Mouse (Mus musculus) mouse embryonic stem cell (cell line): ENCODE data around the gene Tdg.

ENCODE experiments used
- in situ Hi-C, 2 experiments: fragments of 300-500 bp; cut with MboI; formaldehyde crosslinking; loops; 1 replicate in 1 of 2; 3 replicates in 1 of 2; pipeline ENCODE4 v1.14.3; 2019 to 2020; ENCODE audit warnings: low sequenced_read_pairs in 2 of 2, low pct_unique_long_range_greater_than_20kb in 1 of 2, mixed read lengths in 1 of 2; ENCODE audit not compliant: unreplicated experiment in 1 of 2

The Tdg gene

DNA sequence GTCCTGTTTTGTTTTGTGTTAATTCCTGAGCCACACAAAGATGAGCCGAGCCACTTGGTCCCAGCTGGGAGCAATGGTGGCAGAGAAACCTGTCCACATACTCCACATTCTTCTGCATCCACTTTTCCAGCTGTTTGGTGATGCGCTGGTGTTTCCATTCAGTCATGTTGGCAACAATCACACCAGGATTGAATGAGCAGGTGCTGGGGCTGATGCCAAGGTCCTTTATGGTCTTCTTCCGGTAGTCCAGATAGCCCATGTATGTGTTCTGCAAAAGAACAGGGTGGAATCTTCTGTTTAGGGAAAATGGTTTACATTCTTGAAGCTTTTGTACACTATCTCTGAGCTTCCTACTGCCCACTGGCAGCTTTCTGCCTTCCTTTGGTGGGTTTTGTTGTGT is 25.0 kb downstream of the Tdg start:
- in situ Hi-C loops: no loop called here

DNA sequence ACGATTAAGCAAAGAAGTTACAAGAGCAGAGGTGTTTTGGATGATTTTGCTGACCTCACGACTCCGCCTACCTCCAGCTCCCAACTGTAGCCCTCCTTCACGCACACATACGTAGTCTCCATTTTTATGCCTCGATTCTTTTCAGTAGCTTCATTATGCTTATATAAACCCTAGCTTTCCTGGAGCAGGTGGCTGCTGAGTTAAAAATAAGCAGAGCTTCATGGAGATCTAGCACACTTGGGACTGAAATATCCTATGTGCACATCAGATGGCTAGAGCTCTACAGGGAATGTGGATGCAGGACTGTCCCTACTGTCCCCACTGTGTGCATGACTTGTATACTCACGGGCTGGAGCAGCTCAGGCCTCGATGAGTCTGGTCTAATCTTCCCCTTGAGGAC is 32.2 kb downstream of the Tdg start:
- in situ Hi-C loops: loop anchor here (10.0 kb wide), 2 partner anchors 133 to 243 kb away; no protein-coding TSS in a partner anchor

GRCm38 (mm10) chr10:82662267-82662990 is 32.8 kb downstream of the Tdg start:
- in situ Hi-C loops: loop anchor here (10.0 kb wide), 2 partner anchors 132 to 242 kb away; no protein-coding TSS in a partner anchor

DNA sequence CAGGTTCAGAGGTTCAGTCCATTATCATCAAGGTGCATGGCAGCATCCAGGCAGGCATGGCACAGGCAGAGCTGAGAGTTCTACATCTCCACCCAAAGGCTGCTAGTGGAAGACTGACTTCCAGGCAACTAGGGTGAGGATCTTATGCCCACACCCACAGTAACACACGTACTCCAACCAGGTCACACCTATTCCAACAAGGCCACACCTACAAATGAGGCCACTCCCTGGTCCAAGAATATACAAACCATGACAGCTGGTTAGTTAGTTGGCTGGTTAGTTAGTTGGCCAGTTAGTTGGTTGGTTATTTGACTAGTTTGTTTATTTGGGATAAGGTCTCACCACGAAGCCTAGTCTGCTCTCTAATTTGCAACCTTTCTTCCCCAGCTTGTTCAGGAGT is 33.7 kb downstream of the Tdg start:
- in situ Hi-C loops: loop anchor here (10.0 kb wide), 2 partner anchors 132 to 242 kb away; no protein-coding TSS in a partner anchor

DNA sequence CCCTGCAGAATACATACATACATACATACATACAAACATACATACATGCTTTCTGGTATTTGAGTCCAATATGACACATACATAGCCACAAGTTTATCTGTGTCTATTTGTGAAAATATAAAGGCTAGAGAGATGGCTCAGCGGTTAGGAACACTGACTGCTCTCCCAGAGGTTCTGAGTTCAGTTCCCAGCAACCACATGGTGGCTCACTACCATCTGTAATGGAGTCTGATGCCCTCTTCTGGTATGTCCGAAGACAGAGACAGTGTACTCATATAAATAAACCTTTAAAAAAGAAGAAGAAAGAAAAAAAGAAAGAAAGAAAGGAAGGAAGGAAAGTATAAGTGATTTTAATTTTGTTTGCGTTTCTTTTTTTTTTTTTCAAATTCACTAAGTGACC is 36.3 kb downstream of the Tdg start:
- in situ Hi-C loops: loop anchor here (5.0 to 10.0 kb wide), 3 partner anchors 126 to 239 kb away; no protein-coding TSS in a partner anchor

DNA sequence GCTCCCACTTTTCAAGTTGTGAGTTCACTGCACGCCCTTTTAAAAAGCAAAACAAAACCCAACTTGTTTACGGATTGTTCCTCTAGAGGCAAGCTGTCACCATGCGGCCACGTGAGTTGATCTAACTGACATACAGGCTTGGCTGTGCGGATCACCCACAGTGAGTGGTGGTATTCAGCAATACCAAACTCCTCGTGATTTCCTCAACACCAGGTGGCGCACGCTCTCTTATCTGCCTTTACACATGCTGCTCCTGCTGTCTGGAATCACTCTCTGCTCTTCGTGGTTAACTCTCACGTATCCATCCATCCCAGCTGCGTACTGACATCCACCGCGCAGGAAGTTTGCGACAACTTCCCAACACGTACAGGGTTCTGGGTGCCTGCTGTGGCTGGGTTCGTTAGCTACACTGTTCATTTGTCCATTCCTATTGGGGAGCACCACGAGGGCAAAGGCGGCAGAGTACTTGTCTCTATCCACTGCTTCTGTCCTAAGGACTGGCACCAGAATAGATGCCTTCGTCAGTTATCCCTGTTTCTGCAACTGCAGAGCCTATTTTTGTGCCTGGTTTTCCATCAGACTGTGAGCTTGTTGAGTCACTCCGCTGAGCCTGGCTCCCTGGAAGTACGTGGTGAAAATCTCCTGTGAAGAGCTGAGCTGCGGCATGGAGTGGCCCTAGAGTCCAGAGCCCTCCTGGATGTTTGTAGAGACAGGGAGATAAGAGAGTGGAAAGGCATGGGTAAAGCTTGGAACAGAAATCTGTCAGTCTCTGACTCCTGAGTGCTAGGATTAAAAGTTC is 37.0 kb downstream of the Tdg start:
- in situ Hi-C loops: loop anchor here (5.0 to 10.0 kb wide), 3 partner anchors 126 to 238 kb away; no protein-coding TSS in a partner anchor

DNA sequence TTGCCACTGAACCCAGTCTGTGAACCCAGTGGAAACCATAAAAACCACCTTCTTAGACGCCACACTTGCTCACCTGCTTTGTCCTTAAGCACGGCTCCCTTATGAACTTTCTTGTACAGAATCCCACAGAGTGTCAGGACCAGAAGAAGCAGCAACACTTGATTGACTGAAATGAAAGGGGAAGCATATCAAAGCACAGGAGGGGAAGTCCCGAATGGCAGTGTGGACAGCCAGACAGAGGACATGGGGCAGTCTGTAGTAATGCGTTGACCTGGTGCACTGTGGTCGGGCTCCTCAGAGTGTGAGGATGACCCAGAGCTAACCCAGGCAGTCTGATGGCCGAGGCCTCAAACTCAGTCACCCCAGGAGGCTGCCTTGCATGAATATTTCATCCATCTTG is 40.6 kb downstream of the Tdg start:
- in situ Hi-C loops: no loop called here

DNA sequence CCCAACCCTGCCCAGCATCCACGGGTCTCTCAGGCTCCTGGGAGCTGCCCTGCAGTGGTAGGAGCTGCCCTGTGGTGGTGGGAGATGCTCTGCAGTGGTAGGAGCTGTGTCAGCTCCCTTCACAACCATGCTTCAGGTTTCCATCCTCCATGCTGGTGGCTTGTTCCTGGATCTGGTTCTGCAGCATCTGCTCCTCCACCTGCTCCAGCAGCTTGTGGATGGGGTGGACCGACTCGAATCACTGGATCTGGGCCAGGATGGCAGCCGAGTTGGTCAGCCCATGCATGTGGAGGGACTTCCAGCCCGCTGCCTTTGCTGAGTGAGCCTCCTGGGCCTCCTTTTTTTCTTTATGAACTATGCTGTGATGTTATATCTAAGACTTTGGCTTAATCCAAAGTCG is 47.3 kb downstream of the Tdg start:
- in situ Hi-C loops: no loop called here

DNA sequence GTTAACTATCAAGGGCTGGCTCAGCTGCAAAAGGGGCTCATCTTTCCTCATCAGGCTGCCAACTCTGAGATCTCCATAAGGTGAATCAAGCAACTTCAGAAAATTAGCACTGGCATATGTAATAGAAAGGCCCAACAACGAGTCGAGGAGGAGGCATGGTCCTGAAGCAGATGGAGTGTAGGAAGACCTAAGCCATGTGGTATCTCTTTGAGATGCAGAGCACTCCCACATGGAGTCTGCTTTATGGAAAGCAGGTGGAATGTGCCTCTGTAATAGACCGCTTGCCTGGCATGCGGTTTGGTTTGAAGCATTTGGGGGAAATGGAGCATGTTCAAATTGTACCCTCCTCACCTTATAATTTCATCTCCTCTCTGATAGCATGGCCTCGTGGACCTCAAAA is 51.1 kb downstream of the Tdg start:
- in situ Hi-C loops: no loop called here

GRCm38 (mm10) chr10:82681639-82682038 is 52.0 kb downstream of the Tdg start:
- in situ Hi-C loops: no loop called here

DNA sequence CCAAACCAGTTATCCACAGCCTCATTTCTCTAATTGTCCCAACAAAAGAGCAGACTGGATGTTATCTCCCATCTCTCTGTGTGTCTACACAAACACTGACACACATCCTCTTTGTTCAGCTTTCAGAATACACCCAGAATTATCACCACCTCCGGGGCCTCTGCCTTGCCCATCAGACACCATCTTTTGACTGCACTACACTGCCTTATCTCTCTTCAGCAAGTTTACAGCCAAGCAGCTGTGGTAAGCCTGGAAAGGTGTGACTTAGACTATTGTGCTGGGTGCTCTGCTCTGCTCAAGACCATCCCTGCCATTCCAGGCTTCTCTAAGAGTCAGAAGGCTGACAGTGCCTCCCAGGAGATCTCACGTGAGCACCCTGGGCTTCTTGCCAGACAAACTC is 55.8 kb downstream of the Tdg start:
- in situ Hi-C loops: no loop called here

DNA sequence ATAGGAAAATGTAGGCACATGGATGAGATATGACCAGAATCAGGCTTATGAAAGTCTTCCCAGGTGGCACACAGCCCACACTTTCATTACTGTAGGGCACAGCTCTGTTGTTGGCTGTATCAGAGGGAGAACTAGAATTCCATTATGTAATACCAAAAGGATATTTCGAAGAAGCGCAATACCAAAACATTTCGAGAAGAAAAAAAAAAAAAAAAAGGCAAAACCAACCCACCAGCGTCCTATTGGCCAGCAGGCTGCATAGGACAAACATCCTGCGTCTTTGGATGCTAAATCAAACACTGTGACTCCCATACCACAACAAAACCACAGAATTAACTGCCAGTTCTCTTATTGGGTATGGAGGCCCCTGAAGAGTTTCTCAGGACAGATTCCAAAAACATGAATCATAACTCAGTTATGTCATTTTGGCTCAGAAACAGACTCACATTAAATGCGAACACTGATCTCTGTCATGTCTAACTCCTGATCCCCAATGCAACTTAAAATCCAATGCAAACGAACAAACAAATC is 60.1 kb downstream of the Tdg start:
- in situ Hi-C loops: no loop called here

DNA sequence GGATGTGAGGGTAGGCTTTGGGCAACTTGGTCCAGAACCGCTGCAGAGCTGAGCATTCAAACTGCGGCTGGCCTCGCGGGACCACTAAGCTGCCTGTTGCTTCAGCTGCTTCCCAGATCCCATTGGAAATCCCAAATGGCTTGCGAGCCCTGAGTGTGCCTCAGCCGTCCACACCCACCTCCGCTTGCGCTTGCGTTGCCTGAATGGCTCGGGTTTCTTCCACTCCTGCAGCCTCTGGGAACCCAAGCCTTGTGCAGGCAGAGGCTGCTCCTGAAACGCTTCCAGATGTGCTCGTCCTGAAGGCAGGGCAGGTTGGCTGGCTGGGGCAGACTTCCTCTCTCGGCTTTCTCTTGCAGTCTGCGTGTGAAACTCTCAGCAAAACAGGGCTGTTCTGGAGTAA is 60.9 kb downstream of the Tdg start, which contains the start of gene Glt8d2:
TSS of gene Glt8d2 (minus strand) at position 157 of the 400 bp plus-strand sequence.
- in situ Hi-C loops: no loop called here

DNA sequence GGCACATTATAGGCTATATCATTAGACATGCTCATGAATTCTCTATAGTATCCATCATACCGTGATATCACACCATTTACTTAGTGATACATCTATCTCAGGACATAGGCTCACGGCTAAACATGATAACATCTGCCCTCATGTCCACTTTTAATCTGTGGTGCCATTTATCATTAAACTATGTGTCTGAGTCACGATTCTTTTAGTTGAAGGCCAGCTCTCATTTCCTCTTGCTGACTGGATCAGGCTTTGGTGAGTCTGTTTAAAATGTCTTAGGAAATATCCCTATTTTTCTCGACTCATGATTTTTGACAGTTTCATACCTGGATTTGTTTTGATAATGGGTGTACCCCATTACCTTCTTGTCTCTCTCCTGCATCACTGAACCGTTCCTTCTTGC is 66.3 kb downstream of the Tdg start, which contains the start of gene Hcfc2:
TSS of gene Hcfc2 (plus strand) at position 205 of the 400 bp plus-strand sequence.
- in situ Hi-C loops: no loop called here

- in situ Hi-C loops: no loop called here
Observed at GRCm38 (mm10) chr10:82696453-82697079, 66.9 kb downstream of the Tdg start.

- in situ Hi-C loops: no loop called here
Observed at GRCm38 (mm10) chr10:82697305-82697898, 67.8 kb downstream of the Tdg start.

DNA sequence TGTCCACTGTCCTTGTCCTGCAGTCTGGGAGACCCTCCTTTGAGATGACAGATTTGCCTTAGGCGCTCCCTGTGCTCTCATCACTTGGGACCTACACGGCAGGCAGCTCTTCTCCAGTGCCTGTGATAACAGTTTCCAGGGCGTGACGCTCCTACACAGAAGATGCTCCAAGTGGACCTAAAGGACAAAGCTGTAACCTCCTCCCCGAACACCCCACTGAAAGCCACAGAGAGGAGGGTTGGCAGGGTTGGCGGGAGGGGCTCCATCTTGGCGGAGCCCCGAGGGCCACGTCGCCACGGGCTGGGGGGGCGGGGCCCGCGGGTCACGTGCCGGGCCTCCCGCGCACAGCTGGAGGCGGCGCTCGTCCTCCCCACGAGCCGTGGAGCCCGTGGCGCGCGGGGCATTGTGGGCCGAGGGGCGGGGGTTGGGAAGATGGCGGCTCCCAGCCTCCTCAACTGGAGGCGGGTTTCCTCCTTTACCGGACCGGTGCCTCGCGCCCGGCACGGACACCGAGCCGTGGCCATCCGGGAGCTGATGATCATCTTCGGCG is 69.2 kb downstream of the Tdg start:
- in situ Hi-C loops: no loop called here

DNA sequence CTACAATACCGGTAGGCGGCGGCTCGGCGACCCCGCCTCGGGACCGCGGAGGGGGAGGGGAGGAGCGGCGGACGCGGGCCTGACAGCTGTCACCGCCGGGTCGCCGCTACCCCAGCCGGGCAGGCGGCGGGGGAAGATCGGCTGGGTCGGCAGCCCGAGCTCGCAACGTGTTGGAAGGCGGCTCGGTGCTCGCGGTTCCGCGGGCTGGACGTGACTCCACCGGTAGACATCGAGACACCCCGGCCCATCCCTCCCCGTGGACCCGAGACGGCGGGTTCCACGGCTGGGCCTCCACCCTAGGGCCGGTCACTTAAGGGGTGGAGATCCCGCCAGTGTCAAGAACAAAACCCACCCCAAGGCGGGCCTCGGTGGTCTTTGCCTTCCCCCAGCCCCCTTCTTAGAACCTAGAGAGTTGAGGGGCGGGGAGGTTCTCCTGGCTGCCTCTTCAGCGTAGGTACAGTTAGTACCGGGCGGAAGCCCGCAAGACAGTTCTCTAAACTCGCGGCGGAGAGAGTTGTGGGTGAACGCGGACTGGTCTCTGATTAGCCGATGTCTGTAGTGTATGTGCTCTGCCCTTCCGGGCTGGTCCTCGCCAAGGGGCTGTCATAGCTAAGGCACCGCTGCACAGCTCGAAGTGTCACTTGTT is 69.8 kb downstream of the Tdg start:
- in situ Hi-C loops: no loop called here
